Mouse (Mus musculus) c-Kit-negative CD71-positive TER-119-positive erythroid progenitor cells, embryonic 14.5 days (primary cell): ENCODE data around the gene Hist1h2ac.

Experiments
- DNase-seq: peaks from one replicate; pipeline ENCODE4 v3.0.0-alpha.2; 2013; ENCODE audit warnings: low read depth, low spot score

Hist1h2ac gene

GRCm38 (mm10) chr13:23700786-23701520 is 17.2 kb upstream of the Hist1h2ac start:
- DNase-seq = peak; percentile 74

- DNase-seq = no peak
These were observed 16.0 kb upstream of the Hist1h2ac start for GRCm38 (mm10) chr13:23699767-23700166.

DNA sequence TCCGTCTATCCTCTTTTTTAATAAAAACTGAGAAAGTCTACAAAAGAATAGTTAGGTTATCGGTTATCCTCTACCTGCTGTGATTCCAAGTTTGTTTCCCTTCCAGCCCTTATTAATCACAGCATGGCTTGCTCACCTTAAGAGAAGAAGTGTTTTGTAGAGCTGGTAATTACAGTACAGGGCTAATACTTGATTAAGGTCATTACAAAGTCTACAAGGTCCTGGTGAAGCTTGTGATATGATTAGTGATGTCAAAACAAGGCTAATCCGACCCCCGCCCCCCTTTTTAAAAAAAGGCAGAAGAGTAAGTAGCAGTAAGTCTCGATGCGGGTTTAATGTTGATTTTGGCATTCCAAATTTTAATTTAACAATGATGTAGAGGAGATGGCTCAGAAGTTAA is 15.2 kb upstream of the Hist1h2ac start:
- no peak for DNase-seq

DNA sequence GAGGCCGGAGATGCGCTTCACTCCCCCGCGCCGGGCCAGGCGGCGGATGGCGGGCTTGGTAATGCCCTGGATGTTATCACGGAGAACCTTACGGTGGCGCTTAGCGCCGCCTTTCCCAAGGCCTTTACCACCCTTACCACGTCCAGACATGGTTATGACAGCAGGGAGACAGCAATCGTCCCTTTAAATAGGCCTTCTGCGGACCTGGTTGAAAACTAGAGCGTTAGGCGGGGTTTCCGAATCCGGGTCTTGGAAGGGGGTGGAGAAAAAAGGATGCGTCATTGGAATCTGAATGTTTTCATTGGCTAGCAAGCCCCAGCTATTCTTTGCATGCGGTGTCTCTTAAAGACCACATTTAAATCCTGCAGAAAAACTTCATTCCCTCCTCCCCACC is 14.5 kb upstream of the Hist1h2ac start, which contains the start of gene Hist1h4c:
Gene Hist1h4c, minus strand, starts transcription at position 155 of the 394 bp plus-strand sequence.
- peak; percentile 100 for DNase-seq

- peak; percentile 89 for DNase-seq
These were observed 13.9 kb upstream of the Hist1h2ac start for GRCm38 (mm10) chr13:23697491-23698299.

- DNase-seq = peak; percentile 47
These were observed 12.3 kb upstream of the Hist1h2ac start for GRCm38 (mm10) chr13:23696061-23696474.

GRCm38 (mm10) chr13:23695514-23695913 is 11.8 kb upstream of the Hist1h2ac start, which contains the start of gene Hist1h1t:
TSS of gene Hist1h1t (plus strand) at chr13:23695814.
- no peak for DNase-seq

DNA sequence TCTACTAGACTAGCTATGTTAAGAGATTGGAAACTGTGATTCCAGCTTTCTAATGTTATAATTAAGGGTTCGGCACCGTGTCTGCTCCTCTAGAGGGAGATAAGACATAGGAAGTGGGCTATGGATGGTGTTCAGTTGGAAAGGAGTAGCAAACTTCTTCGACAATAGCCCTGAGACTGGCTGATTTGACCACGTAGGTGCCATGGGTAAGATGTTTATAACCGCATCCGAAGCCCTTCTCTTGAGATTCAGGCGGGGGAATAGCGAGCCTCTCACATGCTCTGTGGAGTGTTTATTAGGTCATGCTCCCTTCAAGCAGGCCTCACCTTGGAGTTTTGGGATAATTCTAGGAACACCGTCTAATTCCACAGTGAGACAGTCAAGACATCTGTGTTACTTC is 11.2 kb upstream of the Hist1h2ac start:
- DNase-seq = no peak

GRCm38 (mm10) chr13:23693856-23694440 is 10.2 kb upstream of the Hist1h2ac start:
- no peak for DNase-seq

DNA sequence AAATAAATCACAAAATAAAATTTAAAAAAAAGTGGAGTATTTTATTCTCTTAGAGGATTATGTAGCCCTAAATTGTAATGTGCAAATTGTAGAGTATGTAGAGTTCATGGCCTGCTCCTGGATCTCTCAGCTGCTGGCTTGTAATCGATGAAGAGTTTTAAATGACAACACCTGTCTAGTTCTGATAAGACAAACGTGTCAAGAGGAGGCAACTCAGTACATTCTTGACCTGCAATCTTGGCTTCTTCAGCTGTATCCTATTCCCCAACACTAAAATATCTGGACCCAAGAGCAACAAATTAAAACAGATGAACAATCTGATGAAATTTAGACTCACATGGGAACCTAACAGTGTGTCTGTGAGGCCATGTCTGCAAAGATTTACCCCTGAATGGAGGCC is 5.7 kb upstream of the Hist1h2ac start:
- DNase-seq = no peak

- DNase-seq = no peak
These were observed 5.2 kb upstream of the Hist1h2ac start for GRCm38 (mm10) chr13:23688956-23689355.

DNA sequence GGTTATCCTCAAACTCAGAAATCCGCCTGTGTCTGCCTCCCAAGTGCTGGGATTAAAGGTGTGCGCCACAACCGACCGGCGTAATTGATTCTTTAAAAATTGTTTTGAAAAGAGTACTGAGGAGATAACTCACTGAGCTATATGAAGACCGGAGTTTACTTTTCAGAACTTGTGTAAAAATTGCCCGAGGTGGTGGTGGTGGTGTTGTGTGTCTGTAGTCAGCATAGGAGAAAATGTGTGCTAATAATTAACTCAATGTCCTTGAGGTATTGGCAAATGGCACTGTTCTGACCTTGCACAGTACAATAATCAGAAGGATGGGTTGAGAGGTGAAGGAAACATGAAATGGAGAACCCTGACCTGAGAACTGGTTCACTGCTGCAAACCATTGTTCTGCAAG is 4.2 kb upstream of the Hist1h2ac start:
- DNase-seq = no peak

DNA sequence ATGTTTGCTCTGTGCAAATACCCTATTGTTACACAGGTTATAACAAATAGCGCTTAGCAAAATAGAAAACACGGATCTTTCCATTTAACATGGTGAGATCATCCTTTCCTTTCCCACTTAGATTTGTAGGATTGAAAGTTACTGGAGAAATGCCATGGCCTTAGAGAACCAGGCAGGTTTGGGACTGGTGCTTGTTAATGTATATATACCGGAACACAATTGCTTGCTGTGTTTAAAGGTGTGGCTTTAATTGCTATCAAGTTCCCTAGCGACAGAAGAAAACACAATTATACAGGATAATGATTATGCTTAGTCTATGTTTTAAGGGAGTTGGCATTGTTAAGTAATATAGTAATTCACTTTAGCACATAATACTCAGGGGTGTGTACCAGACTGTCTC is 3.4 kb upstream of the Hist1h2ac start:
- no peak for DNase-seq

DNA sequence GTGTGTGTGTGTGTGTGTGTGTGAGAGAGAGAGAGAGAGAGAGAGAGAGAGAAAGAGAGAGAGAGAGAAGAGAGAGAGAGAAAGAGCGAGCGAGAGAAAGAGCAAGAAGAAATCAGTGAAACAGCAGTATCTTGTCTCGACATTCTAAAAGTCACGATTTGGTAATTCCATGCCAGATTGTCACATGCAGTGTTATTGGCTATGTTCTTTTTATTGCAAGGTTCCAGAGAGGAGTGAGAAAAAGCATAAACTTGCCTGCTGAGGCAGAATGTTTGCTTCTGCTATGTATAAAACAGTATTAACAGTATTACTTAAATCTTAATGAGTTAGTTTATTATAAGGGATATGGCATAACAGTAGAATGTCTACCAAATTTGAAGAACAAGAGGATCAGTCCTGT is 2.2 kb upstream of the Hist1h2ac start:
- DNase-seq = no peak

DNA sequence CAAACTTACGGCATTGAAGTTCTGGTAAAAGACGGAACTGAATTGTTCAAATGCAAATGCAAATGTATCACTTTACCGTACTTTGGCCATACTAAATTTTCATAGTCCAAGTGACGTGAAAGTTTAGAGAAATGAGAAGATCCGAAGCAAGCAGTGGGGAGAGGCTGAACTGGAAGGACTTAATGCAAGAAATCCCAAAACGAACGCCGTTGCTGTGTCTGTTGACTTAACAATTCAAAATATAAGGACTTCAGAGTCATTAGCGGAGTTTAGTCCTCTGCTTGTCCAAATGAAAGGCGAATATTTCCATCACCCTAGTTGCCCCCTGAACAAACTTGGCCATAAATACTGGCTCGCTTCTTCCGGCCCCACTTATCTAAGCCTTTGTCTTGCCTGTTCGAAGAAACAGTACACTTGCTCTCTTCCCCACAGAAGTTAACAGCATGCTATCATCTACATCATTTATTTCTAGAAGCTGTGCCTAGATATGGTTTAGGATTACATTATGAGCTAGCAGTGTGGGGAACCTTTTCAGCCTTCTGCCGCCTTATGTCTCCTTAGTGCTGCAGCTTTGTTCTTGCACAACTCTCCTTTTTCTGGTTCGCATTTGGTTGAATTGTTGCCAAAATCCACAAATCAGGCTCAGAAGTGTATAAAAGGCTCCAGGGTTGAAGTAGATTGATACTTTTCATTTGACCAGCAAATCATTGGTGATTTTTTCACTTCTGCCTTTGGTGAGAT is 1.5 kb upstream of the Hist1h2ac start:
- DNase-seq = peak; percentile 42

- DNase-seq = peak; percentile 81
These were observed 672 bp upstream of the Hist1h2ac start for GRCm38 (mm10) chr13:23684295-23684945.

GRCm38 (mm10) chr13:23682947-23683754 is 597 bp downstream of the Hist1h2ac start:
- DNase-seq = peak; percentile 48

- no peak for DNase-seq
These were observed 1.2 kb downstream of the Hist1h2ac start for GRCm38 (mm10) chr13:23682623-23682946.

GRCm38 (mm10) chr13:23681990-23682582 is 1.7 kb downstream of the Hist1h2ac start:
- DNase-seq = no peak

DNA sequence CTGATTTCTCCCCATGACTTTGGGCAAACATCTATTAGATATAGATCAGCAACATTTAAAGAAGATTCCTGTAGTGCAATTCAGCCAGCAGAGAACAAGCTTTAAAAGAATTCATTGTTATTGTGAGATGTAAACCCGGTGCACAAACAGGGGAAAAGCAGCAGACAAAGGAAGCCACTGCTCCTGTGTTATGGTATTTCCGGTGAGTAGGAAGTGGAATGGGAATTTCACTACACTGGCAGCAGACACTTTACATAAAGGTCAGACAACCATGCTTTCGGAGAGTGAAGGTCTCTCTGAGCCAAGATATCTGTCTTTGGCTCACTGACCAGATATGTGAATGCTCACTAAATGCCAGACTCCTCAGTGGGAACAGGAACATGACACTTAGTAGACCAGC is 21.2 kb downstream of the Hist1h2ac start:
- DNase-seq = no peak
